Mouse (Mus musculus): ENCODE measurements around the gene Cacnb2.

Cacnb2 gene

DNA sequence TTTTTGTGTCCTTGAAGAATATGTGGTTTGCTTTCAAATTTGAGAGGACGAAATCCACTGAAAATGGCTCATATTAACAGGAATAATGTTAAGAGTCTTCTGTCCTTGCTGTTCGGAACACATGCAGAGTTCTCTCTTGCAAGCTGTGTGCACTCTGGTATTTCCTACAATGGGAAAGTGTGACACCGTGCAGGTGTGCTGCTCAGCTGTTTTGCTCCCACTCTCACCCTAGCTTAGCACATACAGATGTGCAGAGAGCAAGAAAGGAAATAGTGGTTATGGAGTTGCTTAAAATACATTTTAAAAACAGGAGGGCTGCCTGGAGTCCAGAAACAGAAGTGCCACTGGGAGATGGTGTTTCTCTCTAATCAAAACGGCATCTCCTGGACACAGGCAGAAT, 386.5 kb downstream of the Cacnb2 start:
- DNase-seq, result no peak

DNA sequence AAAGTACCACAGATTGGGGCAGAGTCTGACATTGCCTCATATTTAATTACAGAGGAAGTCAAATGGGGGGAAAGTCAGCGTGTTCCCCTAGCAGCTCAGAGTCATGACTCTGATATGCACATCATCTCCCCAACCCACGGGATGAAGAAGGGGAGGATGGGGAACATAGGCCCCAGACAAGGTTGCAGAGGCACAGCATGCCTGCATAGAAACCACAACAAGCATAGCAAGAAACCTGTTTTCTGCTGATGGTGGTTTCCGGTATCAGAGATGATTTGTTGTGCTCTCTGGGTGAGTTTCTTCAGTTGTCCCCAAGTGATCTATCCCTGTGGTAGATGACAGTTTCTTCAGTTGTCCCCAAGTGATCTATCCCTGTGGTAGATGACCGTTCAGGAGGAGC, 389.6 kb downstream of the Cacnb2 start:
- DNase-seq, result no peak

DNA sequence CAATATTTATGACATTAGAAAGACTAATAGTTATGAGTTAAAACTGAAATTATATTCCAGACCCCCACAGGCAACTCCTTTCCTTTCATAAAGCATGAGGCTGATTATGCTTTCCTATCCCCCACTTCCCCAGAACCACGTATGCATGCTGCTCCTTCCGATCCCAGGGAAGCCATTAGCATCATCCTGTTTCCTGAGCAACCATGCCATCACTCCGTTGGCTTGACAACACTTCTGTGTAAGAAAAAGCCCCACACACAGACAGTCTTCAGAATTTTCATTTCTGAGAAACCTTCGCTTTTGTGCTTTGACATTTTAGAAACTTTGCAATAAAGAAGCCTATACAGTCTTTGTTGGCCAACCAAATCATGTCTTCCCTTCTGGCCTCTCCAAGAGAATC, 393.1 kb downstream of the Cacnb2 start:
- no peak for DNase-seq

DNA sequence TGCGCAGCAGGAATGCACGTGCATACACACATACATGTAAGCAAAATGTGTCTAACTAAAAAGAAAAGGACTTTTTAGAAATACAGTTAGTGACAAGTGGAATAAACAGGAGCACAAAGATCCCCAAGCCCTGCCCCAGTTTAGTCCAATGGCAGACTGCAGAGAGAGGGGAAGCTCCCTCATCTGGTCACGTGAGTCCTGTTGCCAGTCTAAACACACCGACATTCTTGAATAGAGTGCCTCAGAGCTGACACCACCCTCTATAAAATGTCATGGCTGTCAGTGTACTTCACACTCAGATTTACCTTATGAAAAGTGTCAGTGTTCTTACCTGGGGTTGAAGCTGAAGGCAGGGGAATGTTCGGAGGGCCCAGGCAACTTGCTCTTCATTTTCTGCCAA, 394.9 kb downstream of the Cacnb2 start:
- peak; percentile 18 for DNase-seq

DNA sequence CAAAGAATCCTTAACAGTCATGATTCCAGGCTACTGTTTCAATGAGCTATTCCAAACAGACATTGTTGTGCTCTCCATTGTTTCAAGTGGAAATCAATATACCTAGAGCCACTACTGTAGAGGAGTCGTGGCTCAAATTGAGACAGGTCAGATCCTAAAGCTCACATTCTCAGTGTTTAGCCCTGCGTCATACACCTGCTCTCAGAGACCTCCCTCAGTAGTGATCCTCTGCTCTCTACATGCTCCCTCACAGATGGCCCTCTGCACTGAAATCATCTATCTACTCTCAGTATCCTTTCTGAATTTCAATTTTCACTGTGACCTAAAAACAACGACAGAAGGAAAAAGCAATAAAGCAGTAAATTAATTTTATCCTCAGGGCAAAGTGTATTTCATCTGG, 404.6 kb downstream of the Cacnb2 start:
- no peak for DNase-seq

DNA sequence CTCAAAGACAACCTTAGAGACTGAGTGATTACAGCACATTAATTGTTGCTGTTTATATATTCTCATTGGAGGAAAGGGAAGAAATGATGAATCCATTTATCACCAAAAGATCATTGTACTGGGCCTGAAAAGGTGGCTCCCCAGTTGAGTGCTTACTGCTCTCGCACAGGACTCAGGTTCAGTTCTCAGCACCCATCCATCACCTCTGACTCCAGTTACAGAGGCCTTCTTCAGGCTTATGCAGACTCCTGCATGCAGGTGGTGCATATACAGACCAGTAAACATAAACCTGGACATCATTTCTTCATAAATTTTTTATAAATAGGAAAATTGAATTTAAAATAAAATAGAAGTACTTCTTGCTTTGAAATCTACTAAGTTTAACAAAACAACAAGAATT, 405.2 kb downstream of the Cacnb2 start:
- DNase-seq, result no peak

DNA sequence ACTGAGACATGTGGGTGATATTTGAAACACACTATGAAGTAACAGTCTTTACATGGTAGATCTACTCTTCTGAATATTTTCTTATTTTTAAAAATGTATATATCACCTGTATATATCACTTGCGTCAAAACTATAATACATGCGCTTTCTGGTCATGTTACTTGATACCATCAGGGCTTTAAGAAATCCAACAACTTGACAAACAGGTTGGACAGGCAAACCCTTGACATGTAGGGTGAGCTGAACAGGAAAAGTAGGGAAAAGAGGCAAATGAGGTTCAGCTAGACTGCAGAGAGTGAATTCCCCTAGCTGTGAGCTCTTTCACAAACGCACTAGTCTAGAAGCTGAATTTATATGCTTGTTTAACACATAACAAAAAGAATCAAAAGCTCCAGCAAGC, 423.9 kb downstream of the Cacnb2 start:
- peak; percentile 45 for DNase-seq

DNA sequence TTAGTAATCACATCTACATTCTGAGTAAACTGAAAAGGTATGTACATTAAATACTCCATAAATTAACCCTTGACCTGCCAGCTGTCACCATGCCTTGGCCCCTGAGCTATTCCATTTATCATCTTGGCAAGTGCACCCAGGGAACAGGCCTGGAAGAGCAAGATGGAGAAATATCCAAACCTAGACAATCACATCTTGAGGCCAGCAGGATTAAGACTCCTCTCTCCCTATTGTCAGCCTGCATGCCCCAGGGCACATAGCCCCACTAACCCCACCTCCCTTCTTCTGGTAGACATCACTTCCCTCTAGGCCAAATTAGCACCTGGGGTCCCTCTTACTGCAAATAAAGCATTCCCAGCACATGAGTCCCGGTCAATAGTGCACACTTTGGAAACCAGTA, 424.9 kb downstream of the Cacnb2 start:
- no peak for DNase-seq

Data from lung, postnatal 36 days (tissue).